Mouse (Mus musculus) testis, adult 2 months (tissue): ENCODE measurements at regions not wholly inside any gene's neighbourhood (a gene's known extent, or its start where the extent isn't known, plus 50 kb on each side); places are given as distances from the start of the nearest gene placed in this dataset.

Experiments used
- H3K27ac ChIP-seq: fragments of 200-500 bp; 2 replicates; pipeline ENCODE4 v1.5.1; 2012; ENCODE audit warnings: low read depth, low read length; ENCODE audit not compliant: control insufficient read depth, insufficient read depth
- H3K27me3 ChIP-seq: fragments of 200-500 bp; 2 replicates; pipeline ENCODE4 v1.6.1; 2012; ENCODE audit warnings: mild to moderate bottlenecking, low read length, moderate library complexity; ENCODE audit not compliant: control insufficient read depth, insufficient read depth
- H3K36me3 ChIP-seq: fragments of 200-500 bp; 2 replicates; pipeline ENCODE4 v1.6.1; 2012; ENCODE audit warnings: mild to moderate bottlenecking, low read length; ENCODE audit not compliant: control insufficient read depth, insufficient read depth
- H3K4me1 ChIP-seq: fragments of 200-500 bp; 2 replicates; pipeline ENCODE4 v1.6.1; 2012; ENCODE audit warnings: low read length; ENCODE audit not compliant: control insufficient read depth, insufficient read depth
- H3K4me3 ChIP-seq: fragments of 200-500 bp; 2 replicates; pipeline ENCODE4 v1.5.1; 2012; ENCODE audit warnings: low read depth, mild to moderate bottlenecking, low read length, moderate library complexity, mixed read lengths; ENCODE audit not compliant: control insufficient read depth
- CTCF ChIP-seq: fragments of 200-500 bp; IDR thresholded peaks from 2 replicates; pipeline ENCODE4 v1.5.1; 2012; ENCODE audit warnings: low read depth, mild to moderate bottlenecking, inconsistent platforms, low read length, moderate library complexity; ENCODE audit not compliant: control insufficient read depth, insufficient read depth, insufficient replicate concordance
- POLR2A ChIP-seq: fragments of 200-500 bp; IDR thresholded peaks from 2 replicates; pipeline ENCODE4 v1.6.1; 2012; ENCODE audit warnings: low read depth, mild to moderate bottlenecking, inconsistent platforms, low read length, moderate library complexity; ENCODE audit not compliant: control insufficient read depth

- H3K4me3 ChIP-seq: no peak overlapping the region
- no peaks in the 10 kb centered on the region for H3K4me1 ChIP-seq
- no peaks in the 10 kb centered on the region for H3K36me3 ChIP-seq
- H3K27me3 ChIP-seq: no peaks in the 10 kb centered on the region
- H3K27ac ChIP-seq: no peak overlapping the region
- TF ChIP-seq POLR2A (no peak), CTCF (no peak)
Observed at GRCm38 (mm10) chr14:31944682-31945081, 84.1 kb upstream of the Galnt15 start.

- no peak for TF ChIP-seq CTCF
- TF ChIP-seq POLR2A: no peak
- no peak overlapping the region for H3K27ac ChIP-seq
Observed at GRCm38 (mm10) chr14:31945125-31945524, 83.7 kb upstream of the Galnt15 start.

GRCm38 (mm10) chr14:31946032-31946431 is 82.8 kb upstream of the Galnt15 start:
- no peaks in the 10 kb centered on the region for H3K4me1 ChIP-seq
- H3K36me3 ChIP-seq: no peaks in the 10 kb centered on the region
- no peak overlapping the region for H3K27ac ChIP-seq
- H3K4me3 ChIP-seq: no peak overlapping the region
- no peaks in the 10 kb centered on the region for H3K27me3 ChIP-seq
- TF ChIP-seq CTCF: no peak
- no peak for TF ChIP-seq POLR2A

More at GRCm38 (mm10) chr14:31945125-31945524, 83.7 kb upstream of the Galnt15 start:
- Histone ChIP-seq H3K27me3 (no peaks in the 10 kb centered on the region), H3K36me3 (no peaks in the 10 kb centered on the region), H3K4me3 (no peak overlapping the region), H3K4me1 (no peaks in the 10 kb centered on the region)

DNA sequence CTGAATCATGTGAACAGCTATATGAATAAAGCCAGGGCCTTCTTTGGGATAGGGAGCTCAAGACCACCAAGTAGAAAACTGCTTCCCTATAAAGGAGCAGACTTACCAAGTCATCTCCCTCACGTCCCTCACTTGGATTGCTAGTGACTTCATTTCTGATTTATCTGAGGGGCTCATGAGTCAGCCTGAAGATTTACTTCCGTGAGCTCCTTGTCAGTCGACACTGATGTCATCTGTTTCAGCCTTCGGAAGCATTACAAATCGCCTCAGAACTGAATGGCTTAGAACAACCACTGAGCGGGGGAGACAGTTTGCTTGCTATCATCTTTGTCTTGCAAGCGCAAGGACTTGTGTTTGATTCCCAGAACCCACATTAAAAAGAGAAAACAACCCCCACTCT is 81.5 kb upstream of the Galnt15 start:
- Histone ChIP-seq H3K36me3 (no peaks in the 10 kb centered on the region), H3K27ac (no peak overlapping the region), H3K27me3 (no peaks in the 10 kb centered on the region), H3K4me1 (no peaks in the 10 kb centered on the region), H3K4me3 (no peak overlapping the region)
- TF ChIP-seq CTCF: no peak
- TF ChIP-seq POLR2A: no peak

GRCm38 (mm10) chr14:31951894-31952293 is 76.9 kb upstream of the Galnt15 start:
- H3K36me3 ChIP-seq: no peaks in the 10 kb centered on the region
- no peak overlapping the region for H3K27ac ChIP-seq
- no peaks in the 10 kb centered on the region for H3K27me3 ChIP-seq
- TF ChIP-seq CTCF: no peak
- no peak for TF ChIP-seq POLR2A
- H3K4me1 ChIP-seq: no peaks in the 10 kb centered on the region
- H3K4me3 ChIP-seq: no peak overlapping the region

DNA sequence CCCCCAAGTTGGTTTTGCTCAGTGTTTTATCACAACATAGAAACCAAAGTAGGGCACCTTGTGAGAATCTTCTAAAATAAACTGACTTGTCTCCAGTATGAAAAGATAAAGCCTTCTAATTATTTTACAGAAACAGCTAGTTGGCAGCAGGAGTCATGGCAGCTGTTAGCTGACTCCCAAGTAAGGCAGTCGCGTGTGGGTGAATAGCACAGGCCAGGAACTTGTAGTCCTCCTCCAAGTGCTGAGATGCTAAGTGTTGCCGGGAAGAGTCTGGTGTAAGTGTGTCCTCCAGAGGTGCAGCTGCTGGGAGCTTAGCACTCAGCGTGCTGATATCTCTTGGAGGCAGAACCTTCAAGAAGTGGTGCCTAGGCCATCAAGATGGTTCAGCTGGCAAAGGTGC is 75.0 kb upstream of the Galnt15 start:
- no peak overlapping the region for H3K4me3 ChIP-seq
- peaks cover 3% of the 10 kb centered on the region for H3K4me1 ChIP-seq
- no peaks in the 10 kb centered on the region for H3K27me3 ChIP-seq
- no peak for TF ChIP-seq POLR2A
- TF ChIP-seq CTCF: no peak
- no peak overlapping the region for H3K27ac ChIP-seq
- H3K36me3 ChIP-seq: no peaks in the 10 kb centered on the region

DNA sequence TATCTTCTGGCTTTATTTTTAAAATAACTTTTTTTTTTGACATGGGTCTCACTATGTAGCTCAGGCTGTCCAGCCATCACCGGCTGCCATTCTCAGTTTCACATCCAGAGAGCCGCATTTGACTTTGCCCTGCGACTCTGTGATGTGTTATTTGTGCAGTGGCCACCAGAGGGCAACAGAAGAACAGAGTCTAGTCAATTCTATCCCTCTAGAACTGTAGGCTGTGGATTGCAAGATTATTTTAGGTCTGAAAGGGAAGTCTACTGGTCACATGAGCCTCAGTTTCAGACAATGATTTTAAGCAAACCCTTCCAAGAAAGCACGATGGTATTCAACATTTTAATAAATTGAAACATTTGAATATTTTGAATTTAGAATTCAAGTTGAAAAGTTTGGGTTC is 73.8 kb upstream of the Galnt15 start:
- H3K36me3 ChIP-seq: no peaks in the 10 kb centered on the region
- TF ChIP-seq CTCF (peak; percentile 23; the same call in 1 of the 2 replicates), POLR2A (no peak)
- no peak overlapping the region for H3K4me3 ChIP-seq
- peaks cover 3% of the 10 kb centered on the region for H3K4me1 ChIP-seq
- no peak overlapping the region for H3K27ac ChIP-seq
- no peaks in the 10 kb centered on the region for H3K27me3 ChIP-seq

DNA sequence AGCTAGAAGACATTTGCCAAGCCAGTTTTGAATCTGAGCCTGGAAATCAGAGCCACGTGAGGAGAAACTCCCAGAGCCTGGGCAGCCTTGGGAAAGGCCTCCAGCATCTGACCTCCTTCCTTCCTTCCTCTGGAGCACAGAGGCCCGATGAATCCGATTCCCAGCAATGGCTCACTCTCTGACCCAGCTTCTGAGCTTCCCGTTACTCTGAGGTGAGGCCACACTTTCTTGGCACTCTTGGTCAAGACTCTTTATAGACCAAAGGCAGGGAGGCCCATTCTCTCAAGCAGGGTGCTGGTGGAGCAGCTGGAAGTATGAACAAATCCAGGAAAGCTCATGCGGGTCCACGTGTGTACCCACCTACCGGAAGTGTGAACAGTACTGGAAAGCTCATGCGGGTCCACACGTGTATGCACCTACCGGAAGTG is 71.6 kb upstream of the Galnt15 start:
- peaks cover 3% of the 10 kb centered on the region for H3K4me1 ChIP-seq
- H3K36me3 ChIP-seq: no peaks in the 10 kb centered on the region
- H3K27ac ChIP-seq: no peak overlapping the region
- H3K4me3 ChIP-seq: peak overlapping the region; percentile 23
- no peak for TF ChIP-seq POLR2A
- no peak for TF ChIP-seq CTCF
- no peaks in the 10 kb centered on the region for H3K27me3 ChIP-seq
